9 mouse cellular contexts compared by ENCODE assay signal in genomic region chr9:95844825-95845460, GRCm38 (mm10). TPM values are rescaled to one million over a fixed set of nuclear protein-coding genes. Genes with fewer than 3 reads are reported as not detected.
DNase-seq lines count a peak whose midpoint lies in the region; ATAC-seq lines count a peak whose summit lies in the region.
"Had no signal": no experiment of that assay in that cellular context is flagged by ENCODE, and none has a peak within 500 bp of the region (broad histone marks: within the 10 kb centered on the region; RNA-seq: fewer than 3 reads in every experiment).

Gene Pls1 (minus strand): TSS chr9:95845311.

- H3K36me3 ChIP-seq in forebrain, embryonic 12.5 days (replicated peaks), result no peaks in the 10 kb centered on the region
- no peaks in the 10 kb centered on the region for H3K36me3 ChIP-seq in heart, embryonic 16.5 days (ENCODE audit: control insufficient read depth, insufficient read depth)
- H3K36me3 ChIP-seq in liver, embryonic 11.5 days (ENCODE audit: control insufficient read depth, insufficient read depth, low read length), result no peaks in the 10 kb centered on the region
- H3K36me3 ChIP-seq in splenic B cell, adult 2 months (ENCODE audit: control insufficient read depth, insufficient read depth, low read length, poor library complexity, severe bottlenecking), result no peaks in the 10 kb centered on the region
- H3K36me3 ChIP-seq: G1E had no signal

- H3K4me3 ChIP-seq in forebrain, embryonic 12.5 days (replicated peaks), result peak within 1 kb of the TSS; percentile 69
- H3K4me3 ChIP-seq in heart, embryonic 16.5 days (ENCODE audit: low read length), result peak within 1 kb of the TSS; percentile 75
- peak within 1 kb of the TSS; percentile 64 for H3K4me3 ChIP-seq in liver, embryonic 11.5 days (ENCODE audit: low read depth, low read length)

- ATAC-seq in forebrain, embryonic 12.5 days (ENCODE audit: low FRiP score), result peak; percentile 95
- ATAC-seq in heart, embryonic 16.5 days (replicated peaks; ENCODE audit: extremely low read depth, insufficient read depth, low FRiP score), result peak; percentile 69
- peak; percentile 67 for ATAC-seq in liver, embryonic 11.5 days (replicated peaks; ENCODE audit: low FRiP score)

- no peak within 1 kb of the TSS for H3K27ac ChIP-seq in forebrain, embryonic 12.5 days
- H3K27ac ChIP-seq in heart, embryonic 16.5 days (ENCODE audit: low read length), result no peak within 1 kb of the TSS
- H3K27ac ChIP-seq in liver, embryonic 11.5 days (ENCODE audit: low read depth, low read length), result no peak within 1 kb of the TSS

- H3K9ac ChIP-seq in forebrain, embryonic 12.5 days, result peak within 1 kb of the TSS; percentile 57
- peak within 1 kb of the TSS; percentile 72 for H3K9ac ChIP-seq in heart, embryonic 16.5 days (ENCODE audit: low read length)
- peak within 1 kb of the TSS; percentile 61 for H3K9ac ChIP-seq in liver, embryonic 11.5 days (ENCODE audit: low read depth, low read length)

- H3K4me2 ChIP-seq in forebrain, embryonic 12.5 days, result peak within 1 kb of the TSS; percentile 97
- H3K4me2 ChIP-seq in heart, embryonic 16.5 days (ENCODE audit: low read depth, low read length), result peak within 1 kb of the TSS; percentile 99
- peak within 1 kb of the TSS; percentile 84 for H3K4me2 ChIP-seq in liver, embryonic 11.5 days

- H3K9me3 ChIP-seq in forebrain, embryonic 12.5 days, result no peaks in the 10 kb centered on the region
- H3K9me3 ChIP-seq in heart, embryonic 16.5 days (replicated peaks; ENCODE audit: control insufficient read depth, low read length), result no peaks in the 10 kb centered on the region
- no peaks in the 10 kb centered on the region for H3K9me3 ChIP-seq in liver, embryonic 11.5 days (ENCODE audit: control insufficient read depth, low read length)
- H3K9me3 ChIP-seq: G1E had no signal

- WGBS in forebrain, embryonic 12.5 days, result under 1% methylated on average over 46 of the region's 46 CpGs
- under 1% methylated on average over 46 of the region's 46 CpGs for WGBS in heart, embryonic 16.5 days
- under 1% methylated on average over 45 of the region's 46 CpGs for WGBS in liver, embryonic 11.5 days

- H3K27me3 ChIP-seq in forebrain, embryonic 12.5 days, result peaks cover 28% of the 10 kb centered on the region
- peaks cover 21% of the 10 kb centered on the region for H3K27me3 ChIP-seq in heart, embryonic 16.5 days (ENCODE audit: control insufficient read depth, insufficient read depth, low read length)
- peaks cover 28% of the 10 kb centered on the region for H3K27me3 ChIP-seq in liver, embryonic 11.5 days (replicated peaks; ENCODE audit: control insufficient read depth, insufficient read depth, low read length)
- H3K27me3 ChIP-seq in splenic B cell, adult 2 months (ENCODE audit: control insufficient read depth, insufficient read depth, low read length, poor library complexity, severe bottlenecking), result no peaks in the 10 kb centered on the region

- peak; percentile 94 for DNase-seq in A20 (ENCODE audit: low read depth, low spot score)
- peak; percentile 64 for DNase-seq in brain, embryonic 18.5 days (ENCODE audit: low read depth, low spot score)
- peak; percentile 92 for DNase-seq in kidney, postnatal 14 days
- peak; percentile 85 for DNase-seq in liver, embryonic 11.5 days (ENCODE audit: low spot score)
- DNase-seq in natural killer cell, adult 2 months (ENCODE audit: low spot score in 2 of 2), result peak; percentile 52 to 81
- peak; percentile 82 for DNase-seq in splenic B cell, adult 2 months (ENCODE audit: low read depth, low spot score)

- peaks cover 7% of the 10 kb centered on the region for H3K4me1 ChIP-seq in forebrain, embryonic 12.5 days
- H3K4me1 ChIP-seq in heart, embryonic 16.5 days (ENCODE audit: control insufficient read depth, insufficient read depth, low read length), result peaks cover 7% of the 10 kb centered on the region
- H3K4me1 ChIP-seq in liver, embryonic 11.5 days (replicated peaks; ENCODE audit: control insufficient read depth, insufficient read depth, low read length), result no peaks in the 10 kb centered on the region; the same call in 1 of the 2 replicates

RNA-seq across cellular contexts. Expression of gene Pls1, which starts in this region (rescaled TPM):
- 5.1 and 5.8 TPM in 2 replicates for polyA plus RNA-seq in forebrain, embryonic 12.5 days (2016; fragmentation: Nextera tagmentation; extraction: Ambion mirVana)
- polyA plus RNA-seq in heart, embryonic 16.5 days (2015; fragmentation: Nextera tagmentation; extraction: Ambion mirVana), result 2.8 and 4.0 TPM in 2 replicates
- 12.4 and 12.8 TPM in 2 replicates for polyA plus RNA-seq in liver, embryonic 11.5 days (2014; fragmentation: Nextera tagmentation; extraction: Ambion mirVana)
- polyA plus RNA-seq: G1E had no signal
